Mouse (Mus musculus): ENCODE data around the gene Wdr34. TPM values are rescaled to one million over a fixed set of nuclear protein-coding genes. Genes with fewer than 3 reads are reported as not detected.
A peak's percentile ranks its signal among the peaks of the same experiment; 100 is the strongest.

Gene Wdr34
- total RNA-seq (2014; fragmentation: Nextera tagmentation) (15.1 and 17.9 TPM in 2 replicates), total RNA-seq (2017) (9.6 and 13.5 TPM in 2 replicates), polyA plus RNA-seq (2012) (35.5 and 38.4 TPM in 2 replicates)

DNA sequence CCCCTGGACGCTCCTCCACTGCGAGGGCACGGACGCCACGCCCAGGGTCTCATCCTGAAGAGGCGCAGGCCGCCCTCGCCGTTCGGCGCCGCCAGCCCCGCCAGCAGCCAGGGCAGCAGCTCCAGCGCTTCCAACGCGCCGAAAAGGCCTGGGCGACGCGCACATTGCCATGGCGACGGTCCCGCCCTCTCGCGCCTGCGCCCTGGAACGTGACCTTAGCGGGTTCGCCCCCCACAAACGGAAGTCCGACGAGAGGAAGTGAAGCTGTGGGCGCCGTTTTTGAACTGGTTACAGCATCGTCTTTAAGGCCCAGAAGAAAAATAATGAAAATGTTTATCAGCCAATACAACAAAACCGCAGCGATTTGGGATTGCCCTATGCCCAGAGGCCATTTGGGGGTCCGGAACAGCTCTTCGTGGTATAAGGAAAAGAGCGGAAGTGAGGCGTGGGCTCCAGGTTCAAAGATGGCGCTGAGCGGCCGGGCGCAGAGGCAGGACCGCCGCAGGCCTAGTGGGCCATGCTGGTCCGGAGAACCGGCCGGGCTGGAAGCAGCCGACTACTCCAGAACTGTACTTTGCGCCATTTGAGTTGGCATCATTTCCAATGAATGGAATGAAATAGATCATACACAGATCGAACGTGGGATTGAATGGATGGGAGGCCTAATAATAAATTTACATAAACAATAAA lies at the start of gene Wdr34:
Gene Wdr34 (minus strand): TSS at position 183 of the 690 bp plus-strand sequence.
- H3K36me3 ChIP-seq (replicated peaks), result peaks cover 33% of the 10 kb centered on the region
- ATAC-seq (ENCODE audit: extremely low read depth, insufficient number of reproducible peaks, low FRiP score, poor library complexity, severe bottlenecking) (peak; percentile 50), DNase-seq (ENCODE audit: low spot score) (peak; percentile 89)
- no peak for TF ChIP-seq GATA2 (IDR thresholded peaks at IDR 0.05; ENCODE audit: borderline replicate concordance, low read depth, low read length)
- TF ChIP-seq POLR2AphosphoS5 (IDR thresholded peaks at IDR 0.05; ENCODE audit: insufficient replicate concordance, low read depth, low read length), result no peak
- no peak for TF ChIP-seq GATA1 (IDR thresholded peaks at IDR 0.05; ENCODE audit: borderline replicate concordance, low read length)
- no peak for TF ChIP-seq CTCF (IDR thresholded peaks at IDR 0.05; ENCODE audit: low read depth, low read length)
- TF ChIP-seq TAL1 (conservative IDR thresholded peaks at IDR 0.05; ENCODE audit: low read depth, low read length), result no peak
- no peaks in the 10 kb centered on the region for H3K9me3 ChIP-seq (replicated peaks)
- peaks cover 32% of the 10 kb centered on the region for H3K4me1 ChIP-seq (ENCODE audit: insufficient read depth, low read depth, low read length)
- H3K4me3 ChIP-seq (ENCODE audit: low read depth, low read length), result peak within 1 kb of the TSS; percentile 81
- peaks cover under 1% of the 10 kb centered on the region; the same call in 1 of the 2 replicates for H3K27me3 ChIP-seq (ENCODE audit: insufficient read depth, low read length)

GRCm38 (mm10) chr2:30095882-30096527 lies 47.3 kb upstream of the Wdr34 start:
- no peak for ATAC-seq (ENCODE audit: extremely low read depth, insufficient number of reproducible peaks, low FRiP score, poor library complexity, severe bottlenecking)
- H3K27me3 ChIP-seq (ENCODE audit: insufficient read depth, low read length), result no peaks in the 10 kb centered on the region
- no peak overlapping the region for H3K4me3 ChIP-seq (ENCODE audit: low read depth, low read length)
- TF ChIP-seq CTCF (IDR thresholded peaks at IDR 0.05; ENCODE audit: low read depth, low read length) (peak; percentile 57), GATA1 (IDR thresholded peaks at IDR 0.05; ENCODE audit: borderline replicate concordance, low read length) (no peak), GATA2 (IDR thresholded peaks at IDR 0.05; ENCODE audit: borderline replicate concordance, low read depth, low read length) (no peak)
- no peaks in the 10 kb centered on the region for H3K9me3 ChIP-seq (replicated peaks)
- H3K36me3 ChIP-seq (replicated peaks), result peaks cover 72% of the 10 kb centered on the region
- no peak for DNase-seq (ENCODE audit: low spot score)
- H3K4me1 ChIP-seq (ENCODE audit: insufficient read depth, low read depth, low read length), result peaks cover 60% of the 10 kb centered on the region

DNA sequence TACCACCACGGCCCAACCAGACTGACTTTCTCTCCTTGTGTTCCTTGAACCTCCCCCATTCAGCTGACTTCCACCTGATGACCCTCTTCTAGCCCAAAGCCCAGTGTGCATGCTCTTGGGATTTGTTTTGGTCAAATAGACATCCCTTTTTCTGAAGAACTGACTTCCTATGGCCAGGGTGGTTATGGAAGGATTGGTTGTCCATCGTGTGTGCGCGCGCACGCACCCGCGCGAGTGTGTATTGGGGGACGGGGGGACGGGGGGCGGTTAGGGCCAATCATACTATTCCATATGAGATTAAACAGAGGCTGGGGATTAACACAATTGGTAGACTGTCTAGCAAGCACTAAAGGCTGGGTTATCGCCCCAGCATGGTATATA lies 45.5 kb upstream of the Wdr34 start:
- ATAC-seq (ENCODE audit: extremely low read depth, insufficient number of reproducible peaks, low FRiP score, poor library complexity, severe bottlenecking) (no peak), DNase-seq (ENCODE audit: low spot score) (no peak)
- H3K36me3 ChIP-seq (replicated peaks), result peaks cover 71% of the 10 kb centered on the region
- H3K4me3 ChIP-seq (ENCODE audit: low read depth, low read length), result peak overlapping the region; percentile 82
- TF ChIP-seq GATA2 (IDR thresholded peaks at IDR 0.05; ENCODE audit: borderline replicate concordance, low read depth, low read length), result no peak
- no peak for TF ChIP-seq GATA1 (IDR thresholded peaks at IDR 0.05; ENCODE audit: borderline replicate concordance, low read length)
- TF ChIP-seq TAL1 (conservative IDR thresholded peaks at IDR 0.05; ENCODE audit: low read depth, low read length), result no peak
- no peak for TF ChIP-seq CTCF (IDR thresholded peaks at IDR 0.05; ENCODE audit: low read depth, low read length)
- no peak for TF ChIP-seq POLR2AphosphoS5 (IDR thresholded peaks at IDR 0.05; ENCODE audit: insufficient replicate concordance, low read depth, low read length)
- H3K4me1 ChIP-seq (ENCODE audit: insufficient read depth, low read depth, low read length), result peaks cover 45% of the 10 kb centered on the region
- no peaks in the 10 kb centered on the region for H3K27me3 ChIP-seq (ENCODE audit: insufficient read depth, low read length)
- no peaks in the 10 kb centered on the region for H3K9me3 ChIP-seq (replicated peaks)

DNA sequence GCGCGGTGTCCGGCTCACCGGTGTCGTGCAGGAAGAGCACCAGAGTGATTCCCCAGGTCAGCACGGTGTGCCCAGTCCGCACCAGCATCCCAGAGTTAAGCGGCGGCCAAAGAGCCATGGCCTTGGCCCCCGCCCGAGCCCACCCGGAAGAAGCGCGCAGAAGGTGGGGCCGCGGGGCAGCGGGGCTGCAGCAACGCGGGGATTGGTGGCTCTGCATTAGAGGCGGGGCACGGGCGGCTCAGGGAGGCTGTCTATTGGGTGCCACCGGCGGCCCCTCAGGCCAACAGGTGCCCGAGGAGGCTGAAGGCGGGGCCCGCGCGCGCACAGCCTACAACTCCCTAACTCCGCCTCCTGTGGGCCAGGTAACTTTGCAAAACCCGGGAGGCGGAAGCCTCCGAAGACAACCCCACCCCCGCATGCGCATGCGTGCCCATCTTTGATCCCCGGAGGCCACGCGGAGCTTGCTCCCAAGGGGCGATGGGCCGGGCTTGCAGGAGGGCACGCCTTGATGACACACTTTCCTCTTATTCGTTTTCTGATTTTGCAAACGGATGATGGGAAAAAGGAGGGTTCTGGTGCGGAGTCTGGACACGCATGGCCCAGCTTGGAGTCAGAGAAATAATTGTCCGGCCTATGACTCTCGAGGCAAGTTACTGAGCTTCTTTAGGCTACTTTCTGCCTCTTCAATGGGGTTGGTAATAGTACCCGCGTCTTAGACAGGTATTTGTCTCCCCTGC lies 45.0 kb upstream of the Wdr34 start, which contains the start of gene Zdhhc12:
Gene Zdhhc12 (minus strand): TSS at position 178 of the 737 bp plus-strand sequence.
- DNase-seq (ENCODE audit: low spot score), result peak; percentile 96
- Histone ChIP-seq H3K27me3 (ENCODE audit: insufficient read depth, low read length) (no peaks in the 10 kb centered on the region), H3K4me1 (ENCODE audit: insufficient read depth, low read depth, low read length) (peaks cover 40% of the 10 kb centered on the region), H3K9me3 (replicated peaks) (no peaks in the 10 kb centered on the region), H3K4me3 (ENCODE audit: low read depth, low read length) (peak within 1 kb of the TSS; percentile 82), H3K36me3 (replicated peaks) (peaks cover 67% of the 10 kb centered on the region)
- peak; percentile 95 for ATAC-seq (ENCODE audit: extremely low read depth, insufficient number of reproducible peaks, low FRiP score, poor library complexity, severe bottlenecking)
- TF ChIP-seq CTCF (IDR thresholded peaks at IDR 0.05; ENCODE audit: low read depth, low read length), result no peak
- no peak for TF ChIP-seq GATA2 (IDR thresholded peaks at IDR 0.05; ENCODE audit: borderline replicate concordance, low read depth, low read length)
- TF ChIP-seq POLR2AphosphoS5 (IDR thresholded peaks at IDR 0.05; ENCODE audit: insufficient replicate concordance, low read depth, low read length), result no peak
- no peak for TF ChIP-seq TAL1 (conservative IDR thresholded peaks at IDR 0.05; ENCODE audit: low read depth, low read length)
- TF ChIP-seq GATA1 (IDR thresholded peaks at IDR 0.05; ENCODE audit: borderline replicate concordance, low read length), result no peak

DNA sequence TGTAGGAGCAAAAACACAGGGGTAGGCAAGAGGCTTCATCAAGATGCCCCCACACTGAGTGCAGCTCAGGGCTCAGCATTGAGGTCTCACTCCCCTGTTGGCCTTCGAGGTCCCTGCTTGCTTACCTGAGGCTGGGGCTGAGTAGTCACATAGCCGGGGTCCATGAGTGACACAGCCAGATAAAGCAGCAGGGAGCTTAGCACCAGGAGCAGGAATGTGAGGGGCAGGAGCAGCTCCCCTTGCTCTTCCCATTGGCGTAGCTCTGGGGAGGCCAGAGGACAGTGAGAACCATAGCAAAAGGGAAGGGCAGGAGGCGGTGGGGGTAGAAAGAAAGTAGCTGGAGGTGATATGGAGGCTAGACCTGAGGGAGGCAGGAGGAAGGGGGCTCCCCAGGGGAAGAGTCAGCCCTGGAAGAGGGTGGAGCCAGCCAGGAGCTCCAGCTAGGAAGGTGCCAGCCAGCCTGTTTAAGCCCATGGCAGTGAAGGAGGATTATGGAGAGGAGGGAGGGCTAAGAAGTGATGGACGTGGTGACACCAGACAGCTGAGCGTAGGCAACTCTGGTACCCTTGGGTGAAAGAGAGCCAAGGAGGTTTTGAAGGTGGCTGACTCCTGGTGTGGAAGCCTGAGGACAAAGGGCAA lies 43.7 kb upstream of the Wdr34 start:
- DNase-seq (ENCODE audit: low spot score) (no peak), ATAC-seq (ENCODE audit: extremely low read depth, insufficient number of reproducible peaks, low FRiP score, poor library complexity, severe bottlenecking) (no peak)
- H3K4me3 ChIP-seq (ENCODE audit: low read depth, low read length), result peak overlapping the region; percentile 82
- peaks cover 58% of the 10 kb centered on the region for H3K36me3 ChIP-seq (replicated peaks)
- H3K9me3 ChIP-seq (replicated peaks), result no peaks in the 10 kb centered on the region
- H3K4me1 ChIP-seq (ENCODE audit: insufficient read depth, low read depth, low read length), result peaks cover 39% of the 10 kb centered on the region
- no peak for TF ChIP-seq TAL1 (conservative IDR thresholded peaks at IDR 0.05; ENCODE audit: low read depth, low read length)
- TF ChIP-seq POLR2AphosphoS5 (IDR thresholded peaks at IDR 0.05; ENCODE audit: insufficient replicate concordance, low read depth, low read length), result no peak
- no peak for TF ChIP-seq CTCF (IDR thresholded peaks at IDR 0.05; ENCODE audit: low read depth, low read length)
- TF ChIP-seq GATA2 (IDR thresholded peaks at IDR 0.05; ENCODE audit: borderline replicate concordance, low read depth, low read length), result no peak
- no peaks in the 10 kb centered on the region for H3K27me3 ChIP-seq (ENCODE audit: insufficient read depth, low read length)
